Mouse (Mus musculus) thymus, adult 2 months (tissue): ENCODE measurements around the gene Arhgef28.

Experiments
- CTCF ChIP-seq: fragments of 200-500 bp; IDR thresholded peaks from 2 replicates; pipeline ENCODE4 v1.5.1; 2012; ENCODE audit warnings: mild to moderate bottlenecking, control low read depth, low read length, moderate library complexity, borderline replicate concordance; ENCODE audit not compliant: control insufficient read depth, poor library complexity, insufficient read depth; ENCODE audit errors: extremely low read depth
- POLR2A ChIP-seq: fragments of 200-500 bp; IDR thresholded peaks from 2 replicates; pipeline ENCODE4 v1.6.1; 2012; ENCODE audit warnings: mild to moderate bottlenecking, low read length, control low read depth, moderate library complexity; ENCODE audit not compliant: control insufficient read depth, poor library complexity, insufficient read depth; ENCODE audit errors: extremely low read depth

DNA sequence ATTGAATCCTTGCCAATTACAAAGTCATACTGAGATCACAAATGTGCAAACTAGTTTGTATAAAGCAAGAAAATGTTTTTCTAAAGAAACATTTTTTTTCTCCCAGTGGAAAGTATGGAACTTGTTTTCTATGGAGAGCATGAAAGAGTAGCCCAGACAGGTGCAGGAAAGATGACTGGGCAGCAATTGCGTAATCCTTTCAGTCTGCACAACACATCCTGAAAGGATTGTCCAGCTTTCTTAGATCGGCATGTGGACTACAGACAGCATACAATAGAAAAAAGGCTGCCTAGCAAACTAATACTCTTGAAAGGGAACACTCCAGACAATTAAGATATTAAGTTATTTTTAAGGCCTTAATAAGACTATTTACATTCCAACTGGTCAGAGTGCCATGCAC lies 95.2 kb downstream of the Arhgef28 start:
- TF ChIP-seq CTCF (no peak), POLR2A (no peak)
